Mouse (Mus musculus) spleen, postnatal 10 days (tissue): ENCODE results near the gene Slc2a9.

ENCODE experiments used
- DNase-seq, 2 experiments: peaks; one replicate each; pipeline ENCODE4 v3.0.0; 2021 to 2022; ENCODE audit warnings: low spot score in 2 of 2

Gene Slc2a9

DNA sequence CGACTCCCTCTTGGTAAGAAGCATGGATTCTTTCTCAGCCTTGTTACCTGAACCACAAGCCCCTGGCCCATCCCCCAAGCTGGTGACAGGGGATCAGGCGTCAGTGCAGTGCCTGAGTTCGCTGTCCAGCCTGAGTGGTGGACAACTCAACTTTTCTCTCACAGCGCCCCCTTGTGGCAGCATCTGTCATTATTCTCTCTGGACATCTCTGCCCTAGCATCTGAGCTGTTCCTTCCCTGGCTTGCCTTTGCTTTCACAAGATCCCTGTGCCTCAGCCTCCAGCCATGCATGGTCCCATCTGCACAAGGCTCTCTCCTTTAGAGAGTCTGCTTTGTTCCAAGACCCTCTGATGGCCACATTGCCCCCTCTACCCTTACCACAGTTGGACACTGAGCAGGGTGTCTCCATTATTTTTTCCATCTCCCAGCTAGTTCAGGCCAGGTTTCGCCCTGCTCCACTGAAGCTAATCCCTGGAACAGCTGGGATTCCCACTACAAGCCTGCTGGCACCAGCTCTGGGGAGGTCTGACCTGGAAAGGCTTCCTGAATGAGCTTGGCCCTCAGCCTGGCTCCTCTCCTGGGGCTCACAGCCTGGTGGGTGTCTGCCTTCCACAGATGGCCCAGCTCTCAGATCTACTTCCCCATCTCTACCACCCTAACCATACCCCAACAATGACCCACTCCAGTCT, 32.9 kb downstream of the Slc2a9 start:
- peak; percentile 47 to 79 for DNase-seq

DNA sequence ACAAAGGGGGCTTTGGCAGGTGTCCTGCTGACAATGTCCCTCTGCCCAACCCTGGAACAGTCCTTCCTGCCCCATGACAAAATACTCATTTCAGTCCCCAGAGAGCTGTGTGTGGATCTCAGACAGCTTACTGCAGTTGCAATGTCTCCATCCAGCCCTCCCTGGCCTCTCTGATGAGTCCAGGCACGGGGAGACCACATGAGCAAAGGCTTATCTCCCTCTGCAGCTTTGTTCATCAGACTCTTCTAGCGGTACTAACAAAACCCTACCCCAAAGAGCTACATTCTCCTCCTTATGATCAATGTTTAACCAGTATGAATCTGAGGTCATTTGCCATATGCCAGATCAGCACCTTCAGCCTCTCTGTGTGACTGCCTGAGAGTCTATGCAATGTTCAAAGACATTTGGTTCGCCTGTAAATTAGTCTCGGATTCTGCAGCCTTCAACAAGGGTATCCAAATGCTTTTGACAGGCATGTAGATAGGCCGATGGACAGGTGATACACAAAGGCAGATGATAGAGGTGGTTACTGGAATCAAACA, 36.3 kb downstream of the Slc2a9 start:
- DNase-seq: peak in 1 of 2 experiments; percentile 3

DNA sequence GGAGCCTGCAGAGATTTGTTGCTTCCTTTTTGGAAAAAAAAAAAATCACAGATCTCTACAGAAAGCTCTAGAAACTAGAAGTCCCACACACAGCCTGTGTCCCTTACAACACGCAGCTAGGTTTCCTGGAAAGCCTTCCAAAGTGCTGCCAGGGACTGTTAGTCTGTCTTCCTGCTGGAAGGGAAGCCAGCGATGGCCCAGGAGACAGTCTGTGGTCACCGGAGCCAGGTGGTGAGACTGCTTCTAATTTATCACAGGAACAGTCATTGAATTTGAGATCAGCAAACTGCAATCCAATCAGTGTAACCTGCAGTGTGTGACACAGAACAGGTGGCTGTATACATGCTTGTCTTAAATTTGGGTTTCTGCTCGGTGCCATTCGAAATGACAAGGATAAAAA, 41.7 kb downstream of the Slc2a9 start:
- DNase-seq: no peak

DNA sequence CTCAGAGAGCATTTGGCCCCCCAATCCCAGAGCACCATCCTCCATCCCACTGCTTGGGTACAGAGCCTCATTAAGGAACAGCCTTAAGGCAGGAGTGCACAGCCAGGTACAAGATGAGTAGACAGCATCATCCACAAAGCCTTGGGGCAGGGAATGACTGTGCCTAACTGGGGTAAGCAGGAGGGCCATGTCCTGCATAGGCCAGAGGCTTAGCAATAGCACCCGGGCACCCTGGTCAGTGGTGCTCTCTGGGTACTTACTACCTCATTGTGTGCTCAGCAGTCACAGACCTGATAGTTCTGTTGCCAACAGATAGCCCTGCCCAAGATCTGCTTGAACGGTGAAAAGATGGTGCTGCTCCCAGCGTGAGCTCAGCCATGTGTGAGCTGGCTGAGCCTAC, 52.0 kb downstream of the Slc2a9 start:
- DNase-seq: no peak

DNA sequence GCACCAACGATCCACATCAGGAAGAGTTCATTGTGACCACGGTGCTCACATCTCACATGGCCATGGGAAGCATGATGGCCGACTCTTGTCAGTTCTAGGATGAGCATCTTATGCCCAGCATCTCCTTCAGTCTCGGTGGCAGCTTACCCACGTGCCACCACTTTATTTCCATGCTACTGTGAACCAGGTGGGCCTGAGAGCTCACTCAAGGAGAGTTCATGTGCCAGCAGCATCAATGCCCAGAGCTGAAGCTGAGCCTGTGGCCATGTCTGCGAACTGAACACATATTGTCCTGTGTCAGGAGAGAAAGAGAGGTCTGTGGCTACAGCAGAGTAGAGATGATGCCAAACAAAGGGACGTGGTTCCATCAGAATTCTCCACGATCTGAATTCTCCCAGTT, 53.3 kb downstream of the Slc2a9 start:
- DNase-seq: no peak

DNA sequence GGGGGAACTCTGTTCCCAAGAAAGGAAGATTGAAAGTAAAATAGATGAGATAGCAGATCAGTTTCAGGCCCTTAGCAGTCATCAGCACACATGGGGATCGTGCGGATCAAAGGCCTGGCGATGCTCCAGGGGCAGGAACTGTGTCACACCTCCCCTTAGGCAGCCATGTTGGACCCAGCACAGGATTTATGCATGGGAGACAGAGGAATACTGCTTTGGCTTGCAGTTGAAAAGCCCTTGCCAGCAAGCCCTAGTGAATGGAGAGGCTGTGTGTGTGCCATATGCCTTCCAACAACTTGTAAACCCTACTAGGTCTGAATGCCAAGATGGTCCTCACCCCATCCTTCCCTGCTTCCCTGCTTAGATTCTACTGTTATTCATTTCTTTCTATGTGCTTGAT, 54.8 kb downstream of the Slc2a9 start:
- no peak for DNase-seq

DNA sequence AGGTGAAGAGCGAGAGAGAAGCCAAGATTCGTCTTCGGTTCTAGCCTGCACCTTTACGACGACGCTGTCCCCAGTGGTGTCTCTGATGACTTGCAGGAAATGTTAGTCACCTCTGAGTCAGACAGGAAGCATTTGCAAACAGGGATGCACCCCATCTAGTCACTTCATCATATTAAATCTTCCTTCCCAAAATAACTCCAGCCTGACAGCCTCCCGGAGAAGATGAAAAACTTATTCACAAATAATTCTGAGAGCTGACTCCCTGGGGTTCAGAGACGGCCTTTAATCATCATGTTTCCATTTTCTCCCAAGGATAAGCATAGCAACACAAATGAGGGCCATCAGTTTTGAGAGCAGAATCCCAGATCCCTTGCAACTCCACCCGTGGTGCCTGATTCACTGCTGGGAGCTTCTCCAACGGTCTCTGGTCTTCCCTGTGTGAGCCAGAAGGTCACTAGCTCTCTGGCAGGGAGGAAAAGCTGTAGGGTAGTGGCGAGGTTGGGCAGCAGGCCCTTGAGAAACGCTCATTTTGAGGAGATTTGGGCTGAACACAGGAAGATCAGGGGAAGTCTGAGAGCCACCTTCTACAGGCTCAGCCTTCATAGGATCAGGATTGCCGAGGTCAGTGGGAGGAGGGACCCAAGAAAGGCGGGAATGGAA, 56.5 kb downstream of the Slc2a9 start:
- no peak for DNase-seq

DNA sequence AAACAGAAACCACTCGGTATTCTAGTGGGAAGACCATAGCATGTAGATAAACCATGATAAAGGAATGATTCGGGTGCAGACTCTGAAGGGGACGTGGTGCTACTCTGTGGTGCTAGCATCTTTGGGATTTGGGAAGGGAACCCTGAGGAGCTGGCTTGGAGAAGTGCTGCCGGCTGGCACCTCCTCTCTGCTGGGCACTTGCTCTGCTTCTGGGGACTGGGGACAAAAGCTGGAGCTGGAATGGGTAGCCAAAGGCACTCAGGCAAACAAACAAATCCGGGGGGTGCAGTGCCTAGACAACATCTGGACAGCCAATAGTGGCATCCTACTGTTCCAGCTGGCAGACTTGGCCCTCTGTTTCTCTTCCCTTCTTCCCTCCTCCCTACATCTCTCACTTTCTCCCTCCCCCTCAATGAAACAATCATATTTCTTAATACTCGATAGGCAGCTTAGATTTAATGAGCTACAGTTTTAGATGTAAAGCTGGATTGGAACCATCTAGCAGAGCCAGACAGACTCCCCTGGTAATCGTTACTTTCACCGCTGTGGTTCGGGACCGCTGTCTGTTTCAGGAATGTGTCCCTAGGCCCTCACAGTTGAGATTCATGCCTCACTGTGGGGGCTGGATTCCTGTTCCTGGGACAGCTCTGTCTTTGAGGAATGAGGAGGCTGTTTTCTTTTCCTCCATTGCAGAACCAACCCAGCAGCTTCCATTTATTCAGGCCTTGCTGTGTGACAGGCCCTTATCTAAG, 61.7 kb downstream of the Slc2a9 start:
- DNase-seq: no peak

DNA sequence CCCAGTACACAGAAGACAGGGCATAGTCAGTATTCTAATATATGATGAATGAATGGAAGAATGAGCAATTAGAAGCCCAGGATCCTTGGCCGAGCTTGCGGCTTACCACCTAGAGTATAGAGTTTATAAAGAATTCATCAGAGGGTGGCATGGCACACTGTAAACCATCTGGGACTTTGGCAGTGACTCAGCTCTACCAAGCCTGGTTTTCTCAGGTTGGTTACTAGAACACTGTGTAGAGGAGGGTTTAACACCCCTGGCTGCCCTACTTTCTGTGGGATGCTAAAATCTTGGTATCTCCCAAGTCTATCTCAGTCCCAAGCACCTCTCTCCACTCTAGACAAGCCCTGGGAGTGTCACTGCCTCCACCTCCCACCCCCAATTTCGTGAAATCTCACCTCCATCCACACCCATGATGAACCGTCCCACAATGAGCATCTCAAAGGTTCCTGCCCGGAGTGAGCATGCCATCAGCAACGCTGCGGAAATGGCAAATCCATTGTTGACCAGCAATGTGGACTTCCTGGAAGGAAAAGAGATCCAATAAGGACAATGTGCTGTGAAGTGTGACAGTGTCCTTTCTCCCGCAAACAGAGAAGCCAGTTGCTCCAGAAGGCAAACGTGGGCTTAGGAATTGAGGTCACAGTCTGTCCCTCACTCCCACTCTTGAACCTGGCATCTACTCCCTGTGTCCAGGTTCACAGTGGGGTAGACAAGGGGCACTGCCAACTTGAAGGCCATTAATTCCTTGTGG, 62.5 kb downstream of the Slc2a9 start:
- DNase-seq: no peak

DNA sequence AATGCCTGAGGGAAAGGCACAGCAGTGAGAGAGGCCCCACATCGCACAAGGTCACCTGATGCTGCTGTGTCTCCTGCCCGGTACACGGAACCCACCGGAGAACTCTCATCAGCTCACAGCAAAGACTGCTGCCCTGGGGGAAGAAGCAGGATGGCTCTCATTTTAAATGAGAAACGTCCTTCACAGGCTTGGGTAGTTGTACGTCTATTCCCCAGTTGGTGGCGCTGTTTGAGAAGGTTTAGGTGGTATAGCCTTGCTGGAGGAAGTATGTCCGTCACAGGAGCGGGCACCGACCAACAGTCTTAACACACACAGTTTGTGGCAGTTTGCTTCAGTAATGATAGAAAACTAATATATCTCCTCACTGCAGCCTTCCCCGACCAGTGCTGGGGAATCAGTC, 66.3 kb downstream of the Slc2a9 start:
- peak in 1 of 2 experiments; percentile 14 for DNase-seq

DNA sequence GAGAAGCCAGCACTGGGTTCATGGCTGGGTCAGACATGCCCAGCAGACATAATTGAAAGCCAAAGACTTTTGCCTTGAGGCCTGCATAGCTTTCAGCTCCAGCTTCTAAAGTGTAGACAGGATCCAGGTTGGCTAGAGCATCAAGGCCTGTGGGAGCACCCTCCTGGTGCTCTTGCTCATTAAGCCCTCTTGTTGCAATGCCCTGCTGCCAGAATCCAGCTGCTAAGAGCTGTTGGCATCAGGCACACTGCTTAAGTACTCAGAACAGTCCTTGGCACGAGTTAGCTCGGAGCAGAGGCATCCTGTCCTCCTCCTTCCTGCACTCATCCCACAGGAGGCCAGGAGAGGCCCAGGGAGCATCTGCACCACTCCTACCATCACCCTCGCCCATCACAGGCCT, 68.1 kb downstream of the Slc2a9 start:
- no peak for DNase-seq

DNA sequence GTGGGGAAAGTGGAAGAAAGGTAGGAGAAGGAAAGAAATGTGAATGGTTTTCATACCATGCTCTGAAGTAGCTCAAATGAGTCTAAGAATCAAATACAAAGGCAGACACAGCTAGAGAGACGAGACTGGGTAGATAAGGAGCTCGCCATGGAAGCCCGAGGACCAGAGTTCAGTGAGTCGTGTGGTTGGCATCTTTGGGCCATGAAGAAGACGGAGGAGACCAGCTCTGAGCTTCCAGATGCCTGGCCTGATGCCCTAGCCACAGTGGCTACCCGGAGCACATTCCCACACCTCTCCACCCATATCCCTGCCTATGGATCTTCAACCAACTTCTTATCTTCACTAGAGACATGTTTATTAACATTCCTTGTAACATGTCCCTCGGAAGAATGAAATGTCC, 71.7 kb downstream of the Slc2a9 start:
- DNase-seq: no peak

DNA sequence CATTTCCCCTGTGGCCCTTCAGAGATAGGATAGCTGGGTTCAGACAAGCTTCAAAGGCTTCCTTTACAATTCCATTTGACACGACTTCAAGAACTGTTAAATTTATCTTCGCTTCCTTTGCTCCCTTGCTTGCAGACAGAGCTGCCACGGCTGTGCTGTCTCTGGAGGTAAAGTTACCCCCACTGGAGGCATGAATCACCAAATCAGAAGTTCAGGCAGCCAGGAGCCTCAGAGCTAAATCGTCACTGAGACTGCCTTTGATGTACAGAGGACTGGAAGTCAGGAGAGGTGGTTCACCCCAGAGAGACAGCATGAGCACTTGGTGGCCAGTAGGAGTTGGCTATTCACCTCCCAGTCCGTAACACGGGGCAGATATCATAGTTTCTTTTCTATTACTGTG, 73.8 kb downstream of the Slc2a9 start:
- DNase-seq: no peak

DNA sequence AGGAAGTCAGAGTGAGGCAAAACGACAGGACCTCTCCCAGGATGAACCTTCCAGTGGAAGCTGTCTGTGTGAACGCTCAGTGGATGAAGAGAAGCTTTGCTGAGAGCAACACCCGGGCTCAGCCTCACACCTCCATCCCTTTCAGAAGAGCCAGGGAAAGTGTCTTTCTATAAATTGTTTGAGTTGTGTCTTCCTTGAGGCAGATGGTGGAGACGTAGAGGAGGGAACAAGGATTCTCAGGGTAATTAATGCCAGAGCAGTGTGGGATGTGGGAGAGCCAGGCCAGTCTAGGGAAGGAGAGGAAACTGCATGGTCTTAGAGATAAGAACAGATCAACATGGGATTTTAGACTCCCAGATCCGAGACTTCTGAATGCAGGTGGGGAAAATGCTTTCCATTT, 75.2 kb downstream of the Slc2a9 start:
- no peak for DNase-seq

DNA sequence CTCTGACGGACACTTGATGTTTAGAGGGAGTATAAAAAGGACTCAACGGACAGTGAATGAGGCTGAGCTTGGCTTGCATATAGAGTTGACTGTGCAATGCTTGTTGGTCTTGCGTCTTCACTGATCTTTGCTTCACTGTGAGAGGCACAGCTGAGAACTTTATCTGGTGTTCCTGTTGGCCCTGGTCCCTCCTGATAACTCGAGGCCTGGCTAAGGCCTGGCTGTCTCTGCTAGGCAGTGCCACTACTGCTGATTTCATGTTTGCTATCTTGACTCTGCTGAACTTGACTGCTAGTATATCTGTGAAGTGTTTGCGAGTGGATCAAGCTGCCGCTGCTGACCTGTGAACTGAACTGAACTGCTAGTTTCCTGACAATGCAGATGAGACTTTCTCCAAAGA, 77.4 kb downstream of the Slc2a9 start:
- no peak for DNase-seq

DNA sequence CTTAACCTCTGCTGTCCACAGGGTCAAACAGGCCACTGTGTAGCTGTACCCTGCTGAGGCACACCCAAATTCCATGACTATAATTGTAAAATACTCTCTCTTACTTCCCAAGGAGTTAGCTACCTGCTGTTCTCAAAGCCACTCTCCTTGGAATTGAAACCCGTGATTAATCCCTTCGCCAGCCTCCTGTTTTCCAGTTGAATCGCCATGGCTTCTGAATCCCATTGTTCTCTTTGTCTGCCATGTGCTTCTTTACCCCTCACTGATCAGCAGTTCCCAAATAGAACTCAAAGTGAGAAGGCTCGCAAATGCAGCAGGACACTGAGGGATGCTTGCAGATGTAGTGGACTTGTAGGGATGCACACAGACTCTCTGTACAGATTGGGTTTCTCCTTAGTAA, 80.5 kb downstream of the Slc2a9 start:
- DNase-seq: no peak

DNA sequence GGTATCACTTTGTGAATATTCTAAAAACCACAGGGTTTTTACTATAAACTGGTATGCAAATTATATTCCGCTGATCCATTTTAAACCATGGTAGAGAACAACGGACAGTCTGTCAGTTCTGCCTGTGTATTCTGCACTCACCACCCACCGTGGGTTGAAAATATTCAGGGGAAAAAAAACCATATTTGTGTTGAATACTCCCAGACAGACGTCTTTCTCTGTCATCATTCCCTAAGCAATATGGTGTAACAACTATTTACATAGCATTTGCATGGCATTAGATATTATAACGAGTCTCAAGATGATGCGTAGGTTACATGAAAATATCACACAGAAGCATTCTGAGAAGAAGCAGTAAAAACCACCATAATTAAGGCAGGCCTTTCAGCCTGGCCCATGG, 84.1 kb downstream of the Slc2a9 start:
- no peak for DNase-seq

DNA sequence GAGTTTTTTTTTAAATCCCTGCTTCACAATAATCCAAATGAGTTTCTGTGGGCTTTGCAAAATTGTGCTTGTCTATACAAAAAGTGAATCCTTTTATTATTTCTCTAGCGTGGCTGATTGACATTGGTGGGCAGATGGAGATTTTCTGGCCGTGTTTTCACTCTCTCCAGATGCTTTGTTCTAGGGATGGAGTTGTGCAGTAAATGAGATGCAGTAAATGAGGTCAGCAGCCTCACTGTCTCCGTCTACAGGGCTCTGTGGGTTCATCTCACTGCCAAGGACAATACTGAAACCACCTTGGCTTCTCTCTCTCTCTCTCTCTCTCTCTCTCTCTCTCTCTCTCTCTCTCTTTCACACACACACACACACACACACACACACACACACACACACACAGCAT, 99.3 kb downstream of the Slc2a9 start:
- DNase-seq: no peak

DNA sequence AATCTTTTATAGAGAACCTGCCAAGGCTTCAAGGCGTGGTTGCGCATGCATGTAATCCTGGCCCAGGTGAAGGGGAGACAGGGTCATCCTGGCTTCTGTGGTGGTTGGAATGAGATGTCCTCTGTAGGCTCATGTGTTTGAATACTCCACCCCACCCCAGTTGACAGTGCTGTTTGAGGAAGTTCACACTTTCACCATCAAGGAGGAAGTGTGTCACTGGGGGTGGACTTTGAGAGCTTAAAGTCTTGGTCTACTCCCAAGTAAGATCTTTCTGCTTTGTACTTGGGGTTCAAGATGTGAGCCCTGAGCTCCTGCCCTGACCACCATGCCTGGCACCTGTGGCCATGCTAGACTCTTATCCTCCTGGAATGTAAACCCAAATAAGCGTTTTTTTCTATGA, 100.7 kb downstream of the Slc2a9 start:
- DNase-seq: peak in 1 of 2 experiments; percentile 22

DNA sequence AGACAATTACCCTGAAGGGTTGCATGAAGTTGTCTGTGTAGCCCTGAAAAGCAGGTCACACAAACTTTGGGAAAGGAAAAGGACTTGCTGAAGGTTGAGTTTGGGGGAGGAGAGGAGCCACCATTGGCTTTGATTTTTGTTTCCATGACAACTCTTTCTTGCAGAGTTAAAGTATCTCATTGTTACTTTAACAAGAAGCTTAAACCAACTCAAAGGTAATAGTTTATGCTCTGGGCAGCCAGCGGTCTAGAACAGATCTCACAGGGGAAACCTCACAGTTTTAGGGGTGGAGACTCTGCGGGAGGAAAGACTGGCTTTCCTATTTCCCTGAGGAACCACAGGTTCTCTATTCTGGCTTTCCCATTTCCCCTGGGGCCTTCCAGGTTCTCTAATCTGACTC, 114.1 kb downstream of the Slc2a9 start:
- no peak for DNase-seq

DNA sequence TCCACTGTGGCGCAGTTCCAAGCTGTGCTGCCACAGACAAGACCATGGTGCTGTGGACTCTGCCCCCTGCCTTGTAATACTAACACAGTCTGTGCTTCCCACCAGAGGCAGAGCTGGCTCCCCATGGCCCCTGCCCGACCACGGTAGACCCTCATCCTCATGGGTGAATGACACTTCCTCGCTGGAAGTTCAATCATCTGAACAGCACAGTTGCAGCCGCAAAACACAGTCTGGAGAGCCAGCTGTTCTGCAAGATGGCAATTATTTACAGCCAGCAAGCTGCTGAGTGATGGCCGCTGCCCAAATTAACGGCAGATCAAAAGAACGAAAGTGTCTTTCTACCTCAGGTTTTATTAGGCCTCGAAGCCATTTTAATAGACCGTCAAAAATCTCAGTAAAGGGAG, 114.5 kb downstream of the Slc2a9 start:
- no peak for DNase-seq

DNA sequence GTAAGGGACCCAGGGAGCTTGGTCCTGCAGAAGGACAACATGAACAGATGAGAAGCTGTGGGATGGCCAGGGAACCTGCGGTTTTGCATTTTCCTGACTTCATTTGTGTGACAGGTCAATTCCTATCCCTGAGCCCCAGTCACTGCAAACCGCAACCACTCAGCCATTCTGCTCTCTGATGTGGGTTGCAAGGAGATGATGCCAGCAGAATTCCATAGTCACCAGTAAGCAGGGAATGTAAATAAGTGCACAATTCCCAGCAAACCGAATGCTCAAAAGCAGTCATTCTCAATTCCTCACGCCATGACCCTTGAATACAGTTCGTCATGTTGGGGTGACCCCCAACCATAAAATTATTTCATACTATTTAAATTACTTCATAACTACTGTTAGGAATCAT, 123.0 kb downstream of the Slc2a9 start:
- no peak for DNase-seq
